In the genomic region with DNA sequence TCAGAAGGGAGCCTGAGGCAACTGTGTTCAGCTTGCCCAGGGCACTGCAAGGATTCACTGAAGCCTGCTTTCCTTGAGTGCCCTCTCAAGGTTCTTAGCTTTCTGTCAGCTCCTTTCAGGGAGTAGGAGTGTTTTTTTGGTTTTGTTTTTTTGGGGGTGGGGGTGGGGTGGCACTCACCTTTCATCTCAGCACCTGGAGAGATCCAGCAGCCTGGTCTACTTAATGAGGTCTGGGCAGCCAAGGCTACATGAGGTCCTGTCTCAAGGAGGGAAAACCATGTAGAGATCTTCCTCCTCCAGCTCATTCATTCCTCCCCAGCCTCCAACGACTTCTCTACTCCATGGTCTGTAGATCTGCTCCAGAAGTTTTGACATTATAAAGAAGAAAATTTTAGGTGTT, we compare ENCODE assay signal across 14 mouse cellular contexts. TPM values are rescaled to one million over a fixed set of nuclear protein-coding genes. Genes with fewer than 3 reads are reported as not detected.
"Had no signal": no experiment of that assay in that cellular context is flagged by ENCODE, and none has a peak within 500 bp of the region (broad histone marks: within the 10 kb centered on the region; RNA-seq: fewer than 3 reads in every experiment).

A gene (plus strand): TSS at position 301 of the 400 bp plus-strand sequence.

RNA-seq across cellular contexts. Expression of the gene that starts here (rescaled TPM):
- total RNA-seq: common myeloid progenitor, adult 5-6 weeks; forebrain, postnatal 0 days; gastrocnemius, adult 18-20 months; gastrocnemius, adult 2 months; gastrocnemius, adult 8-10 months; gastrocnemius, postnatal 10 days; gastrocnemius, postnatal 14 days; gastrocnemius, postnatal 25 days; gastrocnemius, postnatal 36 days; gastrocnemius, postnatal 4 days; granulocyte monocyte progenitor cell, adult 5-6 weeks; heart, adult 18-20 months; heart, adult 2 months; heart, adult 8-10 months had no signal
